Mouse (Mus musculus): Measurements from ENCODE around the gene Cptp. TPM values are rescaled to one million over a fixed set of nuclear protein-coding genes. Genes with fewer than 3 reads are reported as not detected.

The Cptp gene
- polyA plus RNA-seq, 1 experiment, result 69.1 TPM

- Histone ChIP-seq H3K36me3 (ENCODE audit: control insufficient read depth, insufficient read depth, low read length) (peaks cover 5% of the 10 kb centered on the region), H3K4me1 (ENCODE audit: control insufficient read depth, insufficient read depth, insufficient read length, low read length) (peaks cover 21% of the 10 kb centered on the region), H3K27me3 (ENCODE audit: control insufficient read depth, insufficient read depth, low read length) (no peaks in the 10 kb centered on the region), H3K27ac (ENCODE audit: insufficient read depth, low read depth, low read length) (peak overlapping the region; percentile 64), H3K4me3 (ENCODE audit: low read depth, low read length) (peak overlapping the region; percentile 22; the same call in 1 of the 2 replicates)
- 25% methylated on average over 8 of the region's 8 CpGs for WGBS
- TF ChIP-seq CTCF (IDR thresholded peaks at IDR 0.05; ENCODE audit: extremely low read depth, insufficient read length, insufficient replicate concordance, low read depth, low read length) (no peak), POLR2A (IDR thresholded peaks at IDR 0.05; ENCODE audit: low read depth, low read length) (no peak)
Measured at GRCm38 (mm10) chr4:155894311-155894881, 25.2 kb upstream of the Cptp start.

GRCm38 (mm10) chr4:155893212-155893690, 24.0 kb upstream of the Cptp start:
- 77% methylated on average over 8 of the region's 8 CpGs for WGBS

GRCm38 (mm10) chr4:155892438-155893211, 23.4 kb upstream of the Cptp start:
- H3K4me3 ChIP-seq (ENCODE audit: low read depth, low read length), result peak overlapping the region; percentile 90
- H3K36me3 ChIP-seq (ENCODE audit: control insufficient read depth, insufficient read depth, low read length), result peaks cover 11% of the 10 kb centered on the region
- H3K27ac ChIP-seq (ENCODE audit: insufficient read depth, low read depth, low read length), result peak overlapping the region; percentile 29; the same call in 1 of the 2 replicates
- WGBS, result 5% methylated on average over 37 of the region's 37 CpGs
- no peaks in the 10 kb centered on the region for H3K27me3 ChIP-seq (ENCODE audit: control insufficient read depth, insufficient read depth, low read length)
- H3K4me1 ChIP-seq (ENCODE audit: control insufficient read depth, insufficient read depth, insufficient read length, low read length), result peaks cover 21% of the 10 kb centered on the region
- TF ChIP-seq POLR2A (IDR thresholded peaks at IDR 0.05; ENCODE audit: low read depth, low read length) (no peak), CTCF (IDR thresholded peaks at IDR 0.05; ENCODE audit: extremely low read depth, insufficient read length, insufficient replicate concordance, low read depth, low read length) (no peak)

More at GRCm38 (mm10) chr4:155893212-155893690, 24.0 kb upstream of the Cptp start:
- no peaks in the 10 kb centered on the region for H3K27me3 ChIP-seq (ENCODE audit: control insufficient read depth, insufficient read depth, low read length)
- peaks cover 6% of the 10 kb centered on the region for H3K36me3 ChIP-seq (ENCODE audit: control insufficient read depth, insufficient read depth, low read length)
- H3K4me1 ChIP-seq (ENCODE audit: control insufficient read depth, insufficient read depth, insufficient read length, low read length), result peaks cover 21% of the 10 kb centered on the region
- H3K4me3 ChIP-seq (ENCODE audit: low read depth, low read length), result peak overlapping the region; percentile 27; the same call in 1 of the 2 replicates
- H3K27ac ChIP-seq (ENCODE audit: insufficient read depth, low read depth, low read length), result no peak overlapping the region
- TF ChIP-seq POLR2A (IDR thresholded peaks at IDR 0.05; ENCODE audit: low read depth, low read length) (no peak), CTCF (IDR thresholded peaks at IDR 0.05; ENCODE audit: extremely low read depth, insufficient read length, insufficient replicate concordance, low read depth, low read length) (no peak)

- 2% methylated on average over 56 of the region's 56 CpGs for WGBS
- H3K27me3 ChIP-seq (ENCODE audit: control insufficient read depth, insufficient read depth, low read length), result no peaks in the 10 kb centered on the region
- H3K4me3 ChIP-seq (ENCODE audit: low read depth, low read length), result peak overlapping the region; percentile 90
- H3K4me1 ChIP-seq (ENCODE audit: control insufficient read depth, insufficient read depth, insufficient read length, low read length), result peaks cover 21% of the 10 kb centered on the region
- H3K27ac ChIP-seq (ENCODE audit: insufficient read depth, low read depth, low read length), result peak overlapping the region; percentile 100
- H3K36me3 ChIP-seq (ENCODE audit: control insufficient read depth, insufficient read depth, low read length), result peaks cover 15% of the 10 kb centered on the region
- TF ChIP-seq CTCF (IDR thresholded peaks at IDR 0.05; ENCODE audit: extremely low read depth, insufficient read length, insufficient replicate concordance, low read depth, low read length) (peak; percentile 35; the same call in 1 of the 2 replicates), POLR2A (IDR thresholded peaks at IDR 0.05; ENCODE audit: low read depth, low read length) (no peak; the same call in 1 of the 2 replicates)
Measured at GRCm38 (mm10) chr4:155892017-155892416, 22.8 kb upstream of the Cptp start.

- Histone ChIP-seq H3K4me3 (ENCODE audit: low read depth, low read length) (peak within 1 kb of the TSS; percentile 90), H3K27me3 (ENCODE audit: control insufficient read depth, insufficient read depth, low read length) (no peaks in the 10 kb centered on the region), H3K4me1 (ENCODE audit: control insufficient read depth, insufficient read depth, insufficient read length, low read length) (peaks cover 21% of the 10 kb centered on the region), H3K36me3 (ENCODE audit: control insufficient read depth, insufficient read depth, low read length) (peaks cover 18% of the 10 kb centered on the region), H3K27ac (ENCODE audit: insufficient read depth, low read depth, low read length) (peak within 1 kb of the TSS; percentile 100)
- WGBS, result under 1% methylated on average over 52 of the region's 52 CpGs
- TF ChIP-seq CTCF (IDR thresholded peaks at IDR 0.05; ENCODE audit: extremely low read depth, insufficient read length, insufficient replicate concordance, low read depth, low read length) (no peak), POLR2A (IDR thresholded peaks at IDR 0.05; ENCODE audit: low read depth, low read length) (no peak; the same call in 1 of the 2 replicates)
Measured at GRCm38 (mm10) chr4:155891551-155892001, 22.3 kb upstream of the Cptp start, which contains the start of the genes Pusl1 and Acap3. TSS of gene Pusl1 (minus strand) at chr4:155891781. TSS of gene Acap3 (plus strand) at chr4:155891822.

- TF ChIP-seq POLR2A (IDR thresholded peaks at IDR 0.05; ENCODE audit: low read depth, low read length) (no peak), CTCF (IDR thresholded peaks at IDR 0.05; ENCODE audit: extremely low read depth, insufficient read length, insufficient replicate concordance, low read depth, low read length) (no peak)
- Histone ChIP-seq H3K4me3 (ENCODE audit: low read depth, low read length) (peak overlapping the region; percentile 90), H3K36me3 (ENCODE audit: control insufficient read depth, insufficient read depth, low read length) (peaks cover 22% of the 10 kb centered on the region), H3K27ac (ENCODE audit: insufficient read depth, low read depth, low read length) (no peak overlapping the region), H3K27me3 (ENCODE audit: control insufficient read depth, insufficient read depth, low read length) (no peaks in the 10 kb centered on the region), H3K4me1 (ENCODE audit: control insufficient read depth, insufficient read depth, insufficient read length, low read length) (peaks cover 21% of the 10 kb centered on the region)
- under 1% methylated on average over 34 of the region's 34 CpGs for WGBS
Measured at GRCm38 (mm10) chr4:155891011-155891471, 21.8 kb upstream of the Cptp start.

All from small intestine, adult 2 months (tissue).